Mouse (Mus musculus): ENCODE data around the gene Mmp13. TPM values are rescaled to one million over a fixed set of nuclear protein-coding genes. Genes with fewer than 3 reads are reported as not detected.

The Mmp13 gene
- polyA plus RNA-seq, 1 experiment from 2014 or later, result not detected

- Histone ChIP-seq H3K4me2 (ENCODE audit: low read length) (no peak overlapping the region), H3K27ac (ENCODE audit: low read depth) (no peak overlapping the region), H3K9ac (ENCODE audit: low read length) (no peak overlapping the region), H3K36me3 (ENCODE audit: control insufficient read depth, insufficient read depth, low read length) (no peaks in the 10 kb centered on the region), H3K27me3 (replicated peaks; ENCODE audit: control insufficient read depth, insufficient read depth, low read length) (no peaks in the 10 kb centered on the region), H3K4me3 (ENCODE audit: low read depth, low read length) (no peak overlapping the region), H3K9me3 (ENCODE audit: control insufficient read depth, low read length) (no peaks in the 10 kb centered on the region), H3K4me1 (replicated peaks; ENCODE audit: control insufficient read depth, insufficient read depth, low read length) (no peaks in the 10 kb centered on the region)
- WGBS, result 63% methylated on average over 2 of the region's 2 CpGs
- DNase-seq (ENCODE audit: low spot score), result no peak
- no peak for ATAC-seq (replicated peaks; ENCODE audit: low FRiP score, low TSS enrichment, low read depth)
Observed at GRCm38 (mm10) chr9:7289501-7289900, 17.2 kb downstream of the Mmp13 start.

- 89% methylated on average over 12 of the region's 12 CpGs for WGBS
- ATAC-seq (replicated peaks; ENCODE audit: low FRiP score, low TSS enrichment, low read depth), result no peak
Observed at GRCm38 (mm10) chr9:7289901-7290300, 17.6 kb downstream of the Mmp13 start.

GRCm38 (mm10) chr9:7292132-7292531, 19.8 kb downstream of the Mmp13 start:
- H3K9me3 ChIP-seq (ENCODE audit: control insufficient read depth, low read length), result no peaks in the 10 kb centered on the region
- H3K27ac ChIP-seq (ENCODE audit: low read depth), result no peak overlapping the region
- no peaks in the 10 kb centered on the region for H3K27me3 ChIP-seq (replicated peaks; ENCODE audit: control insufficient read depth, insufficient read depth, low read length)
- no peak for DNase-seq (ENCODE audit: low spot score)
- 37% methylated on average over 1 of the region's 1 CpGs for WGBS
- H3K36me3 ChIP-seq (ENCODE audit: control insufficient read depth, insufficient read depth, low read length), result no peaks in the 10 kb centered on the region
- no peak overlapping the region for H3K4me2 ChIP-seq (ENCODE audit: low read length)
- no peaks in the 10 kb centered on the region for H3K4me1 ChIP-seq (replicated peaks; ENCODE audit: control insufficient read depth, insufficient read depth, low read length)
- ATAC-seq (replicated peaks; ENCODE audit: low FRiP score, low TSS enrichment, low read depth), result no peak
- H3K9ac ChIP-seq (ENCODE audit: low read length), result no peak overlapping the region
- no peak overlapping the region for H3K4me3 ChIP-seq (ENCODE audit: low read depth, low read length)

More at GRCm38 (mm10) chr9:7289901-7290300, 17.6 kb downstream of the Mmp13 start:
- Histone ChIP-seq H3K27ac (ENCODE audit: low read depth) (no peak overlapping the region), H3K4me3 (ENCODE audit: low read depth, low read length) (no peak overlapping the region), H3K4me2 (ENCODE audit: low read length) (no peak overlapping the region), H3K9me3 (ENCODE audit: control insufficient read depth, low read length) (no peaks in the 10 kb centered on the region), H3K27me3 (replicated peaks; ENCODE audit: control insufficient read depth, insufficient read depth, low read length) (no peaks in the 10 kb centered on the region), H3K4me1 (replicated peaks; ENCODE audit: control insufficient read depth, insufficient read depth, low read length) (no peaks in the 10 kb centered on the region), H3K36me3 (ENCODE audit: control insufficient read depth, insufficient read depth, low read length) (no peaks in the 10 kb centered on the region), H3K9ac (ENCODE audit: low read length) (no peak overlapping the region)
- DNase-seq (ENCODE audit: low spot score), result no peak

DNA sequence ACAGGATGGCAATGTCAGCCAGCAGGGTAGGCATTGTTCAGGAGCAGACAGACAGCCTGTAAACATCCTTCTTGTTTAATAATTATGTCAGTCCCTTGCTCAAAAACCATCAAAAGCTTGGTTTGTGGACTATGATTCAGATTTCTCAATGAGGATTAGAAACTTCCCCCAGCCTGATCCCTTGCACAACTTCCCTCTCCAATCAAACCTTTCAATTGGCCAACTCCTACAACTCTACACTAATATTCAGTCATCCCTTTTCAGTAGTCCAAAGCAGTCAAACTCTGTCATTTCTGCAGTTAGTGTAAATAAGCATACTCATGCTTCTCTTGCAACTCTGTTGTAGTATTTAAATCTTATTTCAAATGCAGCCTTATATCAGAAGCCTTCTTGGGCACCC, 59.5 kb downstream of the Mmp13 start:
- Histone ChIP-seq H3K4me3 (ENCODE audit: low read depth, low read length) (no peak overlapping the region), H3K9me3 (ENCODE audit: control insufficient read depth, low read length) (no peaks in the 10 kb centered on the region), H3K9ac (ENCODE audit: low read length) (no peak overlapping the region), H3K36me3 (ENCODE audit: control insufficient read depth, insufficient read depth, low read length) (no peaks in the 10 kb centered on the region), H3K4me2 (ENCODE audit: low read length) (no peak overlapping the region), H3K27ac (ENCODE audit: low read depth) (no peak overlapping the region), H3K4me1 (replicated peaks; ENCODE audit: control insufficient read depth, insufficient read depth, low read length) (no peaks in the 10 kb centered on the region), H3K27me3 (replicated peaks; ENCODE audit: control insufficient read depth, insufficient read depth, low read length) (no peaks in the 10 kb centered on the region)
- DNase-seq (ENCODE audit: low spot score), result no peak
- ATAC-seq (replicated peaks; ENCODE audit: low FRiP score, low TSS enrichment, low read depth), result no peak

Other genes starting within 250 kb of the Mmp13 start
- gene Dync2h1, start 88.1 kb upstream of the Mmp13 start, polyA plus RNA-seq (2014; fragmentation: Nextera tagmentation; extraction: Ambion mirVana), result 15.3 and 17.3 TPM in 2 replicates
- gene Dcun1d5, start 88.0 kb upstream of the Mmp13 start, polyA plus RNA-seq (2014; fragmentation: Nextera tagmentation; extraction: Ambion mirVana), result 124 and 126 TPM in 2 replicates
- gene Mmp12, start 71.9 kb downstream of the Mmp13 start, polyA plus RNA-seq (2014; fragmentation: Nextera tagmentation; extraction: Ambion mirVana), result 0.08 and 0.16 TPM in 2 replicates
- gene Mmp1b, start 115.5 kb downstream of the Mmp13 start, polyA plus RNA-seq (2014; fragmentation: Nextera tagmentation; extraction: Ambion mirVana), result not detected in 2 replicates
- 0.09 TPM in 1 of 2 replicates, not detected in the other for gene Mmp3, start 173.3 kb downstream of the Mmp13 start, polyA plus RNA-seq (2014; fragmentation: Nextera tagmentation; extraction: Ambion mirVana)
- 0.20 TPM in 1 of 2 replicates, not detected in the other for gene Mmp10, start 229.8 kb downstream of the Mmp13 start, polyA plus RNA-seq (2014; fragmentation: Nextera tagmentation; extraction: Ambion mirVana)

All from intestine, embryonic 14.5 days (tissue).